Mouse (Mus musculus): ENCODE results near the gene Krt80. TPM values are rescaled to one million over a fixed set of nuclear protein-coding genes. Genes with fewer than 3 reads are reported as not detected.
"Not testable (repeated sequence)": the region's sequence is repeated elsewhere in the genome, so short reads cannot be mapped to it uniquely, and the experiment has no call there.

Krt80 gene
- polyA plus RNA-seq, 1 experiment: 10.1 TPM

- Histone ChIP-seq H3K36me3 (ENCODE audit: control insufficient read depth, insufficient read depth) (no peaks in the 10 kb centered on the region), H3K27me3 (ENCODE audit: control insufficient read depth, insufficient read depth, insufficient read length) (no peaks in the 10 kb centered on the region), H3K79me2 (ENCODE audit: control insufficient read depth, insufficient read depth) (no peaks in the 10 kb centered on the region), H3K4me3 (ENCODE audit: insufficient read depth, poor library complexity, severe bottlenecking) (no peak overlapping the region), H3ac (ENCODE audit: control insufficient read depth, insufficient read length, low read depth) (no peak overlapping the region), H3K79me3 (ENCODE audit: low read depth) (no peaks in the 10 kb centered on the region)
- TF ChIP-seq MYOD1 (IDR thresholded peaks at IDR 0.05; ENCODE audit: control insufficient read depth, insufficient read length, low read depth) (peak; percentile 34), MYOG (IDR thresholded peaks at IDR 0.05; ENCODE audit: control insufficient read depth, extremely low read depth, insufficient read length) (no peak)
Observed at GRCm38 (mm10) chr15:101328876-101329563, 40.9 kb downstream of the Krt80 start.

DNA sequence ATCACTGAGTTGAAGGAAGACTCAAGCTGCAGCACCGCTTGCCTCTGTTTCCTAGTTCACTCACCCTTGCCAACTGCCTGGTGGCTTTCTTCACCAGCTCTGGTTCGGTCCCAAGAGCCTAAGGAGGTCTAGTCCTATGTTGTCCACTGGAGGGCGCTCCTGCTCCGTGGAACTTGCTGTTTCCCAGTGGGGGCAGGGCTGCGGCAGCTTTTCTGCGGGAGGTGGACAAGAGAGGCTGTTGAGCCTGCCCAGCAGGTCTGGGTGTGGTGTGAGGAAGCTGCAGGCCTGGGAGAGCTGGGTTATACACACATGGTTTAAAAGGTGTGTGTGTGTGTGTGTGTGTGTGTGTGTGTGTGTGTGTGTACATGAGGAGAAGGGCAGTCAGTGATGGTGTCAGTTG lies 42.7 kb downstream of the Krt80 start:
- Histone ChIP-seq H3K79me3 (ENCODE audit: low read depth) (no peaks in the 10 kb centered on the region), H3K4me3 (ENCODE audit: insufficient read depth, poor library complexity, severe bottlenecking) (no peak overlapping the region), H3K36me3 (ENCODE audit: control insufficient read depth, insufficient read depth) (no peaks in the 10 kb centered on the region), H3ac (ENCODE audit: control insufficient read depth, insufficient read length, low read depth) (no peak overlapping the region), H3K79me2 (ENCODE audit: control insufficient read depth, insufficient read depth) (no peaks in the 10 kb centered on the region), H3K27me3 (ENCODE audit: control insufficient read depth, insufficient read depth, insufficient read length) (no peaks in the 10 kb centered on the region)
- TF ChIP-seq CTCF (IDR thresholded peaks at IDR 0.05; ENCODE audit: control insufficient read depth, insufficient read depth, insufficient read length) (peak; percentile 96), MAX (IDR thresholded peaks at IDR 0.05) (no peak), FOSL1 (IDR thresholded peaks at IDR 0.05; ENCODE audit: insufficient read depth, low read length, poor library complexity, severe bottlenecking) (no peak), MYOD1 (IDR thresholded peaks at IDR 0.05; ENCODE audit: control insufficient read depth, insufficient read length, low read depth) (no peak)

DNA sequence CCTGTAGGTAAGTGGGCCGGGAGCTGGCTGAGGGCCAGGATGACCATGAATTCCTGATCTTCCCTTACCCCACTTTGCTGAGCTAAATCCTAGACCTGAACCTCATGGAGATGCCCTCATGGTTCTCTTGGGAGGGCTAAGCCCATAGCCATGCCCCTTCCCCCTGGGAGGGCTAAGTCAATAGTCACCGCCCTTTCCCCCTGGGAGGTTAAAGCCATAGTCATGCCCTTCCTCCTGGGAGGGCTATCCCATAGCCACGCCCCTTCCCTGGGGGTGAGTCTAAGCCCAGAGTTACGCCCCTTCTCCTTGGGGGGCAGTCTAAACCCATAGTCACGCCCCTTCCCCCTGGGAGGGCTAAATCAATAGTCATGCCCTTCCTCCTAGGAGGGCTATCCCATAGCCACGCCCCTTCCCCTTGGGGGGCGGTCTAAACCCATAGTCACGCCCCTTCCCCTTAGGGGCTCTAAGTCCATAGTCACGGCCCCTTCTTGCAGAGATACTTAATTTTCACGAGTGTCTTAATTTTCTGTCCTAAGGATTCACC lies 43.9 kb downstream of the Krt80 start:
- no peaks in the 10 kb centered on the region for H3K79me3 ChIP-seq (ENCODE audit: low read depth)
- no peaks in the 10 kb centered on the region for H3K79me2 ChIP-seq (ENCODE audit: control insufficient read depth, insufficient read depth)
- no peak overlapping the region for H3K4me3 ChIP-seq (ENCODE audit: insufficient read depth, poor library complexity, severe bottlenecking)
- H3ac ChIP-seq (ENCODE audit: control insufficient read depth, insufficient read length, low read depth): no peak overlapping the region
- H3K36me3 ChIP-seq (ENCODE audit: control insufficient read depth, insufficient read depth): no peaks in the 10 kb centered on the region
- TF ChIP-seq CTCF (IDR thresholded peaks at IDR 0.05; ENCODE audit: control insufficient read depth, insufficient read depth, insufficient read length) (no peak), CEBPB (IDR thresholded peaks at IDR 0.05; ENCODE audit: low read depth) (no peak), MAX (IDR thresholded peaks at IDR 0.05) (no peak)
- no peaks in the 10 kb centered on the region for H3K27me3 ChIP-seq (ENCODE audit: control insufficient read depth, insufficient read depth, insufficient read length)

GRCm38 (mm10) chr15:101324409-101324808 lies 45.6 kb downstream of the Krt80 start:
- not testable (repeated sequence) for H3K4me3 ChIP-seq (ENCODE audit: insufficient read depth, poor library complexity, severe bottlenecking); H3K27me3 ChIP-seq (ENCODE audit: control insufficient read depth, insufficient read depth, insufficient read length); H3K36me3 ChIP-seq (ENCODE audit: control insufficient read depth, insufficient read depth); H3K79me2 ChIP-seq (ENCODE audit: control insufficient read depth, insufficient read depth); H3K79me3 ChIP-seq (ENCODE audit: low read depth); H3ac ChIP-seq (ENCODE audit: control insufficient read depth, insufficient read length, low read depth)

- H3K36me3 ChIP-seq (ENCODE audit: control insufficient read depth, insufficient read depth): no peaks in the 10 kb centered on the region
- H3ac ChIP-seq (ENCODE audit: control insufficient read depth, insufficient read length, low read depth): no peak overlapping the region
- H3K4me3 ChIP-seq (ENCODE audit: insufficient read depth, poor library complexity, severe bottlenecking): no peak overlapping the region
- TF ChIP-seq CTCF (IDR thresholded peaks at IDR 0.05; ENCODE audit: control insufficient read depth, insufficient read depth, insufficient read length): no peak
- no peak for TF ChIP-seq MYOG (IDR thresholded peaks at IDR 0.05; ENCODE audit: control insufficient read depth, extremely low read depth, insufficient read length)
- no peak for TF ChIP-seq FOSL1 (IDR thresholded peaks at IDR 0.05; ENCODE audit: insufficient read depth, low read length, poor library complexity, severe bottlenecking)
- TF ChIP-seq MYOD1 (IDR thresholded peaks at IDR 0.05; ENCODE audit: control insufficient read depth, insufficient read length, low read depth): no peak
- TF ChIP-seq CEBPB (IDR thresholded peaks at IDR 0.05; ENCODE audit: low read depth): no peak
- no peak for TF ChIP-seq MAX (IDR thresholded peaks at IDR 0.05)
- TF ChIP-seq USF1 (IDR thresholded peaks at IDR 0.05; ENCODE audit: low read depth): no peak
- H3K27me3 ChIP-seq (ENCODE audit: control insufficient read depth, insufficient read depth, insufficient read length): no peaks in the 10 kb centered on the region
- H3K79me2 ChIP-seq (ENCODE audit: control insufficient read depth, insufficient read depth): no peaks in the 10 kb centered on the region
- no peaks in the 10 kb centered on the region for H3K79me3 ChIP-seq (ENCODE audit: low read depth)
Observed at GRCm38 (mm10) chr15:101323511-101323910, 46.5 kb downstream of the Krt80 start.

DNA sequence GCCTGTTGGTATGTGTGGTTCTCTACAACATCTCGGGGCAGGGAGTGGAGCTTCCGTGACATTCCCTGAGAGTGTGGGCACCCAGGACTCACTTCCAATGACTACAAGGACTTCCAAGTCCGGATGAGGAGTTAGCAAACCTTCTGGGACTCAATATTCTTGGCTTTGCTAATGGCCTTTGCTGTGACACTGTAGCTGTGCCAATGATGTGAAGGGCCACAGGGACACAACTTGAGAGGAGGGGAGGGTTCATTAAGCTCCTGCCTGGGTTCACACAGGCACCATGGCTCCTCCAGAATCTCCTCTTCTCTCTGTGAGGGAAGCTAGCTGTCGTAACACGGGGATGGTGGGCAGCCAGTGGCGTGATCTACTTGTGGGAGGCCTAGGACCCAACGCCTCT lies 47.3 kb downstream of the Krt80 start:
- TF ChIP-seq USF1 (IDR thresholded peaks at IDR 0.05; ENCODE audit: low read depth): no peak
- no peak for TF ChIP-seq CTCF (IDR thresholded peaks at IDR 0.05; ENCODE audit: control insufficient read depth, insufficient read depth, insufficient read length)
- TF ChIP-seq MYOG (IDR thresholded peaks at IDR 0.05; ENCODE audit: control insufficient read depth, extremely low read depth, insufficient read length): no peak
- TF ChIP-seq FOSL1 (IDR thresholded peaks at IDR 0.05; ENCODE audit: insufficient read depth, low read length, poor library complexity, severe bottlenecking): no peak
- TF ChIP-seq MAX (IDR thresholded peaks at IDR 0.05): no peak
- TF ChIP-seq MYOD1 (IDR thresholded peaks at IDR 0.05; ENCODE audit: control insufficient read depth, insufficient read length, low read depth): no peak
- no peak for TF ChIP-seq CEBPB (IDR thresholded peaks at IDR 0.05; ENCODE audit: low read depth)
- Histone ChIP-seq H3K79me3 (ENCODE audit: low read depth) (no peaks in the 10 kb centered on the region), H3K79me2 (ENCODE audit: control insufficient read depth, insufficient read depth) (no peaks in the 10 kb centered on the region), H3K36me3 (ENCODE audit: control insufficient read depth, insufficient read depth) (no peaks in the 10 kb centered on the region), H3K4me3 (ENCODE audit: insufficient read depth, poor library complexity, severe bottlenecking) (no peak overlapping the region), H3ac (ENCODE audit: control insufficient read depth, insufficient read length, low read depth) (no peak overlapping the region), H3K27me3 (ENCODE audit: control insufficient read depth, insufficient read depth, insufficient read length) (no peaks in the 10 kb centered on the region)

Measured in C2C12 (cell line).